Mouse (Mus musculus) ES-E14 (cell line): ENCODE results near the gene Wwtr1.

Source experiments
- CHD2 ChIP-seq: IDR thresholded peaks from 2 replicates; pipeline ENCODE4 v1.6.1; 2014; ENCODE audit warnings: mild to moderate bottlenecking, low read depth, low read length, inconsistent platforms
- HCFC1 ChIP-seq: IDR thresholded peaks from 2 replicates; pipeline ENCODE4 v1.6.1; 2012; ENCODE audit warnings: low read length, inconsistent platforms, borderline replicate concordance; ENCODE audit not compliant: insufficient read depth
- ZC3H11A ChIP-seq: IDR thresholded peaks from 2 replicates; pipeline ENCODE4 v1.6.1; 2012; ENCODE audit warnings: low read depth, mild to moderate bottlenecking, inconsistent platforms, low read length, borderline replicate concordance
- ZNF384 ChIP-seq: IDR thresholded peaks from 2 replicates; pipeline ENCODE4 v1.6.1; 2012; ENCODE audit warnings: low read depth, low read length, inconsistent platforms

DNA sequence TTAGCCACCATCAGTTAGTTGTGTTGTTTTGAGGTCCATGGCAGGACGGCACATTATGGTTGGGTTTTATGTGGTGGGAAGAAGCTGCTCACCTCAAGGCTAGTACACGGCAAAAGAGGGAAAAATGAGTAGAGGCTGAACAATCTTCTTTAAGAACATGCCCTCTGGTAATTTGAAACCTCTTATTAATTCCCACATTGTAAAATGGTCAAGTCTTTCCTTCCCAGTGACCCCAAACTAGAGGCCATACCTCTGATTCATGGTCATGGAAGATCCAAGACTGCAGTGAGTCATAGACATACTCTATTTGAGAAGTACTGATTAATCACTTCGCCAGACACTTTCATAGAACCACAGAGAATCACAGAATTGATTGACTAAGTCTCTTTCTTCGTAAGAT, 164.2 kb downstream of the Wwtr1 start:
- TF ChIP-seq ZNF384 (no peak), CHD2 (no peak), ZC3H11A (no peak), HCFC1 (no peak)
